Comparison of ENCODE assay signal across 27 mouse cellular contexts in the genomic region with DNA sequence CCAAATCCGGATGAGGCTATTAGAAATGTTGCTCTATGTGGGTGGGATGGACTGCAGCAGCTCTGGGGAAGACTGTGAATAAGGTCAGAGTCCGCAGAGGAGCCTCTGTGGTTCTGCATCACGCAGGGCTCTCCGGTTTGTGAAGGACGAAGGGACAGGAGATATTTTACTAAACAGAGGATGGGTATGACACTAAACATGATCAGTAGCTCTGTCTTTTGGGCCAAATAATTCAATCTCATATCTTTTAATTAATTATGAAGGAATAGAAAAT.
A peak's percentile ranks its signal among the peaks of the same experiment; 100 is the strongest.
DNase-seq lines count a peak whose midpoint lies in the region; ATAC-seq lines count a peak whose summit lies in the region.
"Had no signal": no experiment of that assay in that cellular context is flagged by ENCODE, and none has a peak within 500 bp of the region (broad histone marks: within the 10 kb centered on the region; RNA-seq: fewer than 3 reads in every experiment).

No protein-coding gene starts in this region.

- peak overlapping the region; percentile 51 for H3K27ac ChIP-seq in hindbrain, embryonic 14.5 days
- no peak overlapping the region for H3K27ac ChIP-seq in hindbrain, embryonic 12.5 days
- H3K27ac ChIP-seq in midbrain, embryonic 14.5 days (replicated peaks; ENCODE audit: low read depth, low read length) = 0 out of 2 replicates have a peak overlapping the region, but pooled peaks have one; percentile 42
- H3K27ac ChIP-seq in midbrain, embryonic 15.5 days = no peak overlapping the region
- H3K27ac ChIP-seq in neural tube, embryonic 15.5 days (replicated peaks) = peak overlapping the region; percentile 56; the same call in 1 of the 2 replicates
- H3K27ac ChIP-seq: embryonic facial prominence, embryonic 13.5 days; forebrain, embryonic 10.5 days; limb, embryonic 12.5 days; liver, embryonic 15.5 days had no signal

- peaks cover 6% of the 10 kb centered on the region for H3K4me1 ChIP-seq in hindbrain, embryonic 14.5 days (replicated peaks; ENCODE audit: control insufficient read depth, insufficient read depth, low read length)
- H3K4me1 ChIP-seq in hindbrain, embryonic 12.5 days = no peaks in the 10 kb centered on the region
- peaks cover 4% of the 10 kb centered on the region; the same call in 1 of the 2 replicates for H3K4me1 ChIP-seq in midbrain, embryonic 14.5 days (ENCODE audit: control insufficient read depth, insufficient read depth, low read length)
- H3K4me1 ChIP-seq in midbrain, embryonic 15.5 days = peaks cover 3% of the 10 kb centered on the region; the same call in 1 of the 2 replicates
- H3K4me1 ChIP-seq in neural tube, embryonic 15.5 days = no peaks in the 10 kb centered on the region
- H3K4me1 ChIP-seq: embryonic facial prominence, embryonic 13.5 days; forebrain, embryonic 10.5 days; limb, embryonic 12.5 days; liver, embryonic 15.5 days had no signal

- no peak overlapping the region for H3K4me2 ChIP-seq in hindbrain, embryonic 14.5 days (replicated peaks)
- H3K4me2 ChIP-seq in hindbrain, embryonic 12.5 days (replicated peaks) = no peak overlapping the region
- H3K4me2 ChIP-seq in midbrain, embryonic 14.5 days (ENCODE audit: low read length) = no peak overlapping the region
- H3K4me2 ChIP-seq in midbrain, embryonic 15.5 days = no peak overlapping the region
- no peak overlapping the region for H3K4me2 ChIP-seq in neural tube, embryonic 15.5 days
- H3K4me2 ChIP-seq: embryonic facial prominence, embryonic 13.5 days; heart, embryonic 11.5 days; limb, embryonic 12.5 days; liver, embryonic 15.5 days; lung, embryonic 14.5 days had no signal

- no peaks in the 10 kb centered on the region for H3K36me3 ChIP-seq in hindbrain, embryonic 14.5 days (replicated peaks; ENCODE audit: control insufficient read depth, insufficient read depth)
- H3K36me3 ChIP-seq in hindbrain, embryonic 12.5 days = no peaks in the 10 kb centered on the region
- H3K36me3 ChIP-seq in midbrain, embryonic 14.5 days (ENCODE audit: control insufficient read depth, insufficient read depth, low read length) = no peaks in the 10 kb centered on the region
- no peaks in the 10 kb centered on the region for H3K36me3 ChIP-seq in midbrain, embryonic 15.5 days (replicated peaks)
- H3K36me3 ChIP-seq in neural tube, embryonic 15.5 days = no peaks in the 10 kb centered on the region
- H3K36me3 ChIP-seq: embryonic facial prominence, embryonic 13.5 days; forebrain, embryonic 10.5 days; G1E; limb, embryonic 12.5 days; liver, embryonic 15.5 days had no signal

- H3K4me3 ChIP-seq in hindbrain, embryonic 14.5 days (replicated peaks; ENCODE audit: low read length) = no peak overlapping the region
- H3K4me3 ChIP-seq in hindbrain, embryonic 12.5 days = no peak overlapping the region
- no peak overlapping the region for H3K4me3 ChIP-seq in midbrain, embryonic 14.5 days (replicated peaks; ENCODE audit: low read depth, low read length)
- no peak overlapping the region for H3K4me3 ChIP-seq in midbrain, embryonic 15.5 days
- H3K4me3 ChIP-seq in neural tube, embryonic 15.5 days (replicated peaks) = no peak overlapping the region
- H3K4me3 ChIP-seq: embryonic facial prominence, embryonic 13.5 days; forebrain, embryonic 10.5 days; limb, embryonic 12.5 days; liver, embryonic 15.5 days; myocyte had no signal

- H3K27me3 ChIP-seq in hindbrain, embryonic 14.5 days (ENCODE audit: control insufficient read depth, insufficient read depth, low read length) = no peaks in the 10 kb centered on the region
- no peaks in the 10 kb centered on the region for H3K27me3 ChIP-seq in hindbrain, embryonic 12.5 days
- no peaks in the 10 kb centered on the region for H3K27me3 ChIP-seq in midbrain, embryonic 14.5 days (ENCODE audit: control insufficient read depth, insufficient read depth, low read length)
- H3K27me3 ChIP-seq in midbrain, embryonic 15.5 days (replicated peaks) = no peaks in the 10 kb centered on the region
- no peaks in the 10 kb centered on the region for H3K27me3 ChIP-seq in neural tube, embryonic 15.5 days (replicated peaks)
- H3K27me3 ChIP-seq: embryonic facial prominence, embryonic 13.5 days; limb, embryonic 12.5 days; liver, embryonic 15.5 days had no signal

- peak; percentile 54; the same call in 1 of the 2 replicates for ATAC-seq in cerebellum, adult (ENCODE audit: insufficient number of reproducible peaks, low FRiP score, low TSS enrichment)
- ATAC-seq in hindbrain, embryonic 14.5 days (ENCODE audit: low FRiP score) = no peak
- ATAC-seq in hindbrain, embryonic 12.5 days (ENCODE audit: low FRiP score) = no peak; the same call in 1 of the 2 replicates
- no peak for ATAC-seq in midbrain, embryonic 14.5 days (ENCODE audit: low FRiP score, low TSS enrichment)
- ATAC-seq in midbrain, embryonic 15.5 days (replicated peaks) = no peak
- no peak for ATAC-seq in neural tube, embryonic 15.5 days (ENCODE audit: low FRiP score)
- ATAC-seq: inflammation-experienced regulatory T-cells, adult 6 months had no signal

- H3K9me3 ChIP-seq in hindbrain, embryonic 14.5 days (ENCODE audit: control insufficient read depth, low read length) = no peaks in the 10 kb centered on the region
- no peaks in the 10 kb centered on the region for H3K9me3 ChIP-seq in hindbrain, embryonic 12.5 days (replicated peaks)
- no peaks in the 10 kb centered on the region for H3K9me3 ChIP-seq in midbrain, embryonic 14.5 days (ENCODE audit: control insufficient read depth, low read length)
- no peaks in the 10 kb centered on the region for H3K9me3 ChIP-seq in midbrain, embryonic 15.5 days
- no peaks in the 10 kb centered on the region for H3K9me3 ChIP-seq in neural tube, embryonic 15.5 days (replicated peaks)
- H3K9me3 ChIP-seq: embryonic facial prominence, embryonic 13.5 days; forebrain, embryonic 10.5 days; G1E; limb, embryonic 12.5 days; liver, embryonic 15.5 days had no signal

- H3K9ac ChIP-seq in hindbrain, embryonic 14.5 days = no peak overlapping the region
- H3K9ac ChIP-seq in hindbrain, embryonic 12.5 days = no peak overlapping the region
- no peak overlapping the region for H3K9ac ChIP-seq in midbrain, embryonic 14.5 days (replicated peaks; ENCODE audit: low read length)
- H3K9ac ChIP-seq in midbrain, embryonic 15.5 days = no peak overlapping the region
- H3K9ac ChIP-seq in neural tube, embryonic 15.5 days (replicated peaks) = no peak overlapping the region
- H3K9ac ChIP-seq: embryonic facial prominence, embryonic 13.5 days; limb, embryonic 12.5 days; liver, embryonic 15.5 days; lung, embryonic 14.5 days had no signal

- no peak for DNase-seq in cerebellum, postnatal 36 days
- DNase-seq in hindbrain, embryonic 14.5 days (ENCODE audit: low spot score) = no peak
- no peak for DNase-seq in midbrain, embryonic 14.5 days
- DNase-seq: adrenal gland, adult 8-10 months; gastrocnemius, postnatal 36 days; heart, adult 18-20 months; heart, postnatal 36 days; kidney, adult 11 months; kidney, postnatal 14 days; layer of hippocampus, adult 9-11 months; lung, embryonic 14.5 days; lung, postnatal 14 days; right cerebral cortex, postnatal 25 days; spleen, adult 18-20 months; thymus, postnatal 14 days had no signal

- 71% methylated on average over 5 of the region's 5 CpGs for WGBS in hindbrain, embryonic 14.5 days
- 82% methylated on average over 5 of the region's 5 CpGs for WGBS in hindbrain, embryonic 12.5 days
- WGBS in midbrain, embryonic 14.5 days = 76% methylated on average over 5 of the region's 5 CpGs
- 80% methylated on average over 5 of the region's 5 CpGs for WGBS in midbrain, embryonic 15.5 days
- 67% methylated on average over 5 of the region's 5 CpGs for WGBS in neural tube, embryonic 15.5 days

Comparison
In these comparisons a context has a peak if more than half of its experiments do, and no peak if none do; other contexts are left out.
1. H3K27ac ChIP-seq: peak in hindbrain, embryonic 14.5 days (single experiment), midbrain, embryonic 14.5 days (single experiment) and neural tube, embryonic 15.5 days (single experiment); none in hindbrain, embryonic 12.5 days (single experiment) and midbrain, embryonic 15.5 days (single experiment).